Mouse (Mus musculus): ENCODE results near the gene Hoxa9. TPM values are rescaled to one million over a fixed set of nuclear protein-coding genes. Genes with fewer than 3 reads are reported as not detected.

Gene Hoxa9
- polyA plus RNA-seq, 2 experiments: 0.43 to 0.76 TPM

GRCm38 (mm10) chr6:52220865-52221310, 10.0 kb downstream of the Hoxa9 start:
- WGBS (ENCODE audit: insufficient replicate concordance): 7% methylated on average over 12 of the region's 12 CpGs

GRCm38 (mm10) chr6:52220003-52220864, 10.7 kb downstream of the Hoxa9 start:
- Histone ChIP-seq H3K9ac (replicated peaks) (no peak overlapping the region), H3K36me3 (replicated peaks; ENCODE audit: control insufficient read depth, insufficient read depth, low read depth) (no peaks in the 10 kb centered on the region), H3K27me3 (ENCODE audit: control insufficient read depth, insufficient read depth, low read length) (peaks cover 100% of the 10 kb centered on the region), H3K4me1 (replicated peaks; ENCODE audit: control insufficient read depth in 2 of 2, insufficient read depth in 2 of 2, low read length in 1 of 2) (no peaks in the 10 kb centered on the region), H3K4me2 (ENCODE audit: low read depth) (no peak overlapping the region), H3K4me3 (ENCODE audit: insufficient read depth in 1 of 2, low read depth in 2 of 2, low read length in 2 of 2) (no peak overlapping the region), H3K27ac (no peak overlapping the region), H3K9me3 (ENCODE audit: control insufficient read depth, low read length) (no peaks in the 10 kb centered on the region)
- TF ChIP-seq EP300 (IDR thresholded peaks at IDR 0.05; ENCODE audit: low read depth) (no peak), CTCF (IDR thresholded peaks at IDR 0.05; ENCODE audit: low read depth) (no peak)
- ATAC-seq (ENCODE audit: insufficient read depth) (no peak), DNase-seq (ENCODE audit: low read depth in 3 of 3, low spot score in 3 of 3) (no peak)
- WGBS (ENCODE audit: insufficient replicate concordance): 27% methylated on average over 32 of the region's 32 CpGs

More at GRCm38 (mm10) chr6:52220865-52221310, 10.0 kb downstream of the Hoxa9 start:
- no peaks in the 10 kb centered on the region for H3K4me1 ChIP-seq (replicated peaks; ENCODE audit: control insufficient read depth in 2 of 2, insufficient read depth in 2 of 2, low read length in 1 of 2)
- no peaks in the 10 kb centered on the region for H3K9me3 ChIP-seq (ENCODE audit: control insufficient read depth, low read length)
- TF ChIP-seq EP300 (IDR thresholded peaks at IDR 0.05; ENCODE audit: low read depth): no peak
- no peak for TF ChIP-seq CTCF (IDR thresholded peaks at IDR 0.05; ENCODE audit: low read depth)
- peaks cover 100% of the 10 kb centered on the region for H3K27me3 ChIP-seq (ENCODE audit: control insufficient read depth, insufficient read depth, low read length)
- no peak for DNase-seq (ENCODE audit: low read depth in 3 of 3, low spot score in 3 of 3)
- peak overlapping the region; percentile 49 to 51; a peak in 3 of 4 replicates for H3K4me3 ChIP-seq (ENCODE audit: insufficient read depth in 1 of 2, low read depth in 2 of 2, low read length in 2 of 2)
- no peaks in the 10 kb centered on the region for H3K36me3 ChIP-seq (replicated peaks; ENCODE audit: control insufficient read depth, insufficient read depth, low read depth)
- H3K9ac ChIP-seq (replicated peaks): no peak overlapping the region
- no peak for ATAC-seq (ENCODE audit: insufficient read depth)
- H3K27ac ChIP-seq: no peak overlapping the region
- H3K4me2 ChIP-seq (ENCODE audit: low read depth): peak overlapping the region; percentile 69

- Histone ChIP-seq H3K4me1 (replicated peaks; ENCODE audit: control insufficient read depth in 2 of 2, insufficient read depth in 2 of 2, low read length in 1 of 2) (no peaks in the 10 kb centered on the region), H3K4me3 (ENCODE audit: insufficient read depth in 1 of 2, low read depth in 2 of 2, low read length in 2 of 2) (no peak overlapping the region), H3K27ac (no peak overlapping the region), H3K4me2 (ENCODE audit: low read depth) (no peak overlapping the region), H3K9me3 (ENCODE audit: control insufficient read depth, low read length) (no peaks in the 10 kb centered on the region), H3K27me3 (ENCODE audit: control insufficient read depth, insufficient read depth, low read length) (peaks cover 100% of the 10 kb centered on the region), H3K9ac (replicated peaks) (no peak overlapping the region), H3K36me3 (replicated peaks; ENCODE audit: control insufficient read depth, insufficient read depth, low read depth) (no peaks in the 10 kb centered on the region)
- DNase-seq (ENCODE audit: low read depth in 3 of 3, low spot score in 3 of 3) (no peak), ATAC-seq (ENCODE audit: insufficient read depth) (no peak)
- TF ChIP-seq CTCF (IDR thresholded peaks at IDR 0.05; ENCODE audit: low read depth) (no peak), EP300 (IDR thresholded peaks at IDR 0.05; ENCODE audit: low read depth) (no peak)
- 39% methylated on average over 9 of the region's 9 CpGs for WGBS (ENCODE audit: insufficient replicate concordance)
Observed at GRCm38 (mm10) chr6:52219234-52219942, 11.5 kb downstream of the Hoxa9 start.

GRCm38 (mm10) chr6:52218643-52219215, 12.2 kb downstream of the Hoxa9 start:
- H3K4me2 ChIP-seq (ENCODE audit: low read depth): no peak overlapping the region
- no peaks in the 10 kb centered on the region for H3K36me3 ChIP-seq (replicated peaks; ENCODE audit: control insufficient read depth, insufficient read depth, low read depth)
- ATAC-seq (ENCODE audit: insufficient read depth): no peak
- no peaks in the 10 kb centered on the region for H3K4me1 ChIP-seq (replicated peaks; ENCODE audit: control insufficient read depth in 2 of 2, insufficient read depth in 2 of 2, low read length in 1 of 2)
- no peak overlapping the region for H3K27ac ChIP-seq
- no peaks in the 10 kb centered on the region for H3K9me3 ChIP-seq (ENCODE audit: control insufficient read depth, low read length)
- H3K9ac ChIP-seq (replicated peaks): no peak overlapping the region
- peaks cover 100% of the 10 kb centered on the region for H3K27me3 ChIP-seq (ENCODE audit: control insufficient read depth, insufficient read depth, low read length)
- no peak for DNase-seq (ENCODE audit: low read depth in 3 of 3, low spot score in 3 of 3)
- 29% methylated on average over 14 of the region's 14 CpGs for WGBS (ENCODE audit: insufficient replicate concordance)
- TF ChIP-seq EP300 (IDR thresholded peaks at IDR 0.05; ENCODE audit: low read depth): no peak
- no peak for TF ChIP-seq CTCF (IDR thresholded peaks at IDR 0.05; ENCODE audit: low read depth)
- H3K4me3 ChIP-seq (ENCODE audit: insufficient read depth in 1 of 2, low read depth in 2 of 2, low read length in 2 of 2): no peak overlapping the region
